Mouse (Mus musculus): ENCODE results near the gene Ptprf. TPM values are rescaled to one million over a fixed set of nuclear protein-coding genes. Genes with fewer than 3 reads are reported as not detected.

Gene Ptprf
- polyA plus RNA-seq, 1 experiment from 2014 or later, result 62.9 TPM

DNA sequence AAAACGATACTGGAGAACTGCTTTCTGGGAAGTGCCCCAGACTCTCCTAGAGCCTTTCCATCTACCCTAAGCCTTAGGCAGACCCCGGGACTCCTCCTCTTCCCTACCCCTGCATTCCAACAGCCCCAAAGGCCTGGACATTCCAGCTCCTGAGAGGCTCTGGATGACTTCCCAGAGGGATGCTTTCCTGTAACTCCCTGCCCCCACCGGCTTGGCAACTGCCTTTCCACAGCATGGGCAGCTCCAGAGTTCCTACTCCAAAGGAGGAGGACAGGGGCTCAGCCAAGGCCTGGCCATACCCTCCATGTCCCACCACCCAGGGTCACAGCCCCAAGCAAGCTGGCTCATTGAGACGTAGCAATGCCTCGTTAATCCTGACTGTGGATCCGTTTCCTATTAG lies 21.2 kb downstream of the Ptprf start:
- Histone ChIP-seq H3K4me3 (no peak overlapping the region), H3K4me2 (no peak overlapping the region), H3K9ac (no peak overlapping the region), H3K27me3 (no peaks in the 10 kb centered on the region), H3K4me1 (peaks cover 53% of the 10 kb centered on the region), H3K36me3 (ENCODE audit: poor library complexity, severe bottlenecking) (peaks cover 78% of the 10 kb centered on the region), H3K9me3 (replicated peaks) (no peaks in the 10 kb centered on the region; the same call in 1 of the 2 replicates), H3K27ac (no peak overlapping the region)
- 39% methylated on average over 6 of the region's 6 CpGs for WGBS
- ATAC-seq, result no peak

DNA sequence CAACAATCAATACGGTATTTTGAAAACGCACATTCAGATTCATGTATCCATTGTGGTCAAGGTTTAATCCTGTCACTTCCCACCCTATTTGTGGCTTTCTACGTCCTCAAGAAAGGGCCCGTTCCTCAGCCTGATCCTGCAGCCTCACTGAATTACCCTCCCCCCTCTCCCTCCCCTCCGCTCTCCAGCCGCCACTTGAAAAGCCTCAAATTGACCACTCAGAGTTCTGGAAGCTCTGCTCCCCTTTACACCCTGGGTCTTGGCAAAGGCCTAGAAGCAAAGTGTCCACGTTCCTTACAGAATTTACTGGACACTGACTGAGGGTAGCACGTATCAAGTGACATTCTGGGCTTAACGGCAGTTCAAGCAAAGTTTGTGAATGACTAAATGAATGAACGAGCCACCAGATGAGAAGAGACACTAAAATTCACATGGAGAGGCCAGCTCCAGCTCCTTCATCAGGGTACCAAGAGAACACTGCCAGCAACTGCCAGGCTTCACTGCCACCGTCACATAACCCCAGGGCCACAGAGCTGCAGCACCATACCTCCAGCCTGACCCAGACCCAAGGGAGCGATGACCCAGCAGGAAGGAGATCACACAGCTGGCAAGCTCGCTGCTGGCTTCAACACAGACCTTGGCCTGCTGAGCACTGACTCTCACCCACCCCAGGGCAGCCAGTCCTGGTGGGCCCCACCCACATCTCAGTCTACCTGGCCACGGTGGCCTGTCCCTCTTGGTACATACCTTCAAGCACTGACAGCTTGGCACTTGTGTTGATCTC lies 22.6 kb downstream of the Ptprf start:
- no peak for ATAC-seq
- no peaks in the 10 kb centered on the region for H3K27me3 ChIP-seq
- WGBS, result 66% methylated on average over 14 of the region's 14 CpGs

DNA sequence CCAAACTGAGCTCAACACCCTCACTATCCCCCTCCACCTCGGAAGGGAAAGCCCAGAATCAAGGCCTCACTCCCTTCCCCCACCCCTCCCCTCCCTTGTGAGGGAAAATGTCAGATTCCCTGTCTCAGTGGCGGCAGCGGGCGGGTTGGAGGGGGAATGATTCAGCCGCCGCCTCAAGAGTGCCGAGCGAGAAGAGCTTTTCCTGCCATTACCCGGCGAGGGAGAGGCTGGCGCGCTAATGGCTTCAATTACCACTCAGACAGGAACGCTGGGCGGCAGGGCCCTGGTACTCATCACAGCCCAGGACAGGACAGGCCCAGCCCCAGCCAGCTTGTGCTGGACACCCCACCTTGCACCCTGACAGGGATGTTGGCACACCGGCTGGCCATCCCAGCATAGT lies 25.6 kb downstream of the Ptprf start:
- Histone ChIP-seq H3K4me3 (no peak overlapping the region), H3K27me3 (no peaks in the 10 kb centered on the region), H3K4me1 (peaks cover 54% of the 10 kb centered on the region), H3K9ac (peak overlapping the region; percentile 17), H3K27ac (peak overlapping the region; percentile 88), H3K36me3 (ENCODE audit: poor library complexity, severe bottlenecking) (peaks cover 57% of the 10 kb centered on the region), H3K4me2 (peak overlapping the region; percentile 8; the same call in 1 of the 2 replicates), H3K9me3 (replicated peaks) (no peaks in the 10 kb centered on the region)
- 13% methylated on average over 15 of the region's 15 CpGs for WGBS
- ATAC-seq, result peak; percentile 19

More for the DNA sequence above, 22.6 kb downstream of the Ptprf start:
- peaks cover 87% of the 10 kb centered on the region for H3K36me3 ChIP-seq (ENCODE audit: poor library complexity, severe bottlenecking)
- no peak overlapping the region for H3K9ac ChIP-seq
- peaks cover 45% of the 10 kb centered on the region for H3K4me1 ChIP-seq
- H3K27ac ChIP-seq, result 0 out of 2 replicates have a peak overlapping the region, but pooled peaks have one; percentile 16
- H3K4me3 ChIP-seq, result no peak overlapping the region
- H3K9me3 ChIP-seq (replicated peaks), result no peaks in the 10 kb centered on the region; the same call in 1 of the 2 replicates
- no peak overlapping the region for H3K4me2 ChIP-seq

GRCm38 (mm10) chr4:118261771-118262473 lies 29.3 kb downstream of the Ptprf start:
- WGBS, result 32% methylated on average over 13 of the region's 13 CpGs
- Histone ChIP-seq H3K27ac (peak overlapping the region; percentile 88), H3K4me3 (peak overlapping the region; percentile 48), H3K9me3 (replicated peaks) (no peaks in the 10 kb centered on the region), H3K36me3 (ENCODE audit: poor library complexity, severe bottlenecking) (peaks cover 43% of the 10 kb centered on the region), H3K4me1 (peaks cover 81% of the 10 kb centered on the region), H3K9ac (peak overlapping the region; percentile 63; the same call in 1 of the 2 replicates), H3K4me2 (peak overlapping the region; percentile 88), H3K27me3 (no peaks in the 10 kb centered on the region)
- peak; percentile 57 for ATAC-seq

- Histone ChIP-seq H3K4me3 (peak overlapping the region; percentile 48), H3K36me3 (ENCODE audit: poor library complexity, severe bottlenecking) (peaks cover 45% of the 10 kb centered on the region), H3K9me3 (replicated peaks) (no peaks in the 10 kb centered on the region), H3K9ac (peak overlapping the region; percentile 63), H3K27me3 (no peaks in the 10 kb centered on the region), H3K4me2 (peak overlapping the region; percentile 88), H3K27ac (peak overlapping the region; percentile 88), H3K4me1 (peaks cover 82% of the 10 kb centered on the region)
- ATAC-seq, result no peak
- 22% methylated on average over 5 of the region's 5 CpGs for WGBS
Observed at GRCm38 (mm10) chr4:118261291-118261690, 29.9 kb downstream of the Ptprf start.

DNA sequence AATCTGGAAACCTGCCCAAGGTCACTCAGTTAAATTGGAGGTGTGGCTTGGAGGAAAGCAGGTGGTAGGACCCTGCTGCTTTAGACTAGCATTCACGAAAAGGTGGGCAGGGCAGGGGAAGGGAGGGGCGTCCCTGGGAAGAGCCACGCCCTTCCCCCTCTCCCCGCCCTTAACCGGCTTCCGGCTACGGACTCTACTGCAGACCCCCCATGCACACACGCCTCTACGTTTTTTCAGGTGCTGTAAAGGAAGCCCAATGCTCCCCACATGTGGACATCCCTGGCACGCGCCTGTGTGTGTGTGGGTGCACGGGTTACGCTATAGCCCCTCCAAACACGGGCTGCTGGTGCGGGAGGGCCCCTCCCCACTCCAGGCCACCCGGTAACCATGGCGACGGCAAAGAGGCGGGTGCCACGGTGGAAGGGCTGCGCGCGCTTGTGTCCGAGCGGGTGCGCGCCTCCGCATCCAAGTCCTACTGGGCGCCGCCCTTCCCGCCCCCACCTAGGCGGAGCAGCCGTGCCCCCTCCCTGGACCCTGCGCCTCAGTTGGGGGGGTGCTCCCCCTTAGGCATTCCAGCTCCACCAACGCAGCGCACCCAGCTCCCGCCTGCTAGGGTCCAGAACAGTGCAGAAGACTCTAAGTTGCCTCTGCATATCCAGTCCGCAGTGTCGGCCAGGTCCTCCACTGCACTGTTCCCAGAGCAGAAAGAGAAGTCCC lies 30.5 kb downstream of the Ptprf start:
- Histone ChIP-seq H3K27ac (peak overlapping the region; percentile 88), H3K4me2 (peak overlapping the region; percentile 88), H3K36me3 (ENCODE audit: poor library complexity, severe bottlenecking) (peaks cover 48% of the 10 kb centered on the region), H3K27me3 (no peaks in the 10 kb centered on the region), H3K4me3 (peak overlapping the region; percentile 48), H3K9me3 (replicated peaks) (no peaks in the 10 kb centered on the region), H3K4me1 (peaks cover 82% of the 10 kb centered on the region), H3K9ac (peak overlapping the region; percentile 63)
- WGBS, result under 1% methylated on average over 39 of the region's 39 CpGs
- ATAC-seq, result peak; percentile 62

GRCm38 (mm10) chr4:118259782-118260463 lies 31.3 kb downstream of the Ptprf start:
- WGBS, result 53% methylated on average over 8 of the region's 8 CpGs
- no peak for ATAC-seq
- peak overlapping the region; percentile 88 for H3K4me2 ChIP-seq

DNA sequence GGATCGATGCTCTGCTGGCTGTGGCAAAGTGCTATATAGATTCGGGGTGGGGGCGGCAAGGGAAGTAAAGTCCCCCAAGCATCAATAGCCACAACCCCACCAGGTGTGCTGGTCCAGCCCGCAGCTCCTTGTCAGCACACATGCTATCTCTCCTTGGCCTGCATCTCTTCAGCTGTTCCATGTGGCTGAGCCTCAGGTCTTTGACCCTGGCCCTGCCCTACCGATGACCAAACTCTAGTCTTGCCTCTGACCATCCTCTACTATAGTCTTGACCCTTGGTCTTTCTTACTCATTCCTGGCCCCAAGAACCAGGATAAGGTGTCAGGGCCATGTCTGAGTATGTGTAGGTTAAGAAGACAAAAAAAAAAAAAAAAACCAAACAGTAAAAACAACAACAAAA lies 33.2 kb downstream of the Ptprf start:
- no peaks in the 10 kb centered on the region for H3K27me3 ChIP-seq
- 0 out of 2 replicates have a peak overlapping the region, but pooled peaks have one; percentile 74 for H3K27ac ChIP-seq
- H3K4me3 ChIP-seq, result no peak overlapping the region
- no peak for ATAC-seq
- no peak overlapping the region for H3K4me2 ChIP-seq
- peaks cover 51% of the 10 kb centered on the region for H3K36me3 ChIP-seq (ENCODE audit: poor library complexity, severe bottlenecking)
- WGBS, result 94% methylated on average over 5 of the region's 5 CpGs
- H3K9ac ChIP-seq, result no peak overlapping the region
- H3K9me3 ChIP-seq (replicated peaks), result no peaks in the 10 kb centered on the region
- peaks cover 67% of the 10 kb centered on the region for H3K4me1 ChIP-seq

More at GRCm38 (mm10) chr4:118259782-118260463, 31.3 kb downstream of the Ptprf start:
- Histone ChIP-seq H3K27ac (peak overlapping the region; percentile 88), H3K9me3 (replicated peaks) (no peaks in the 10 kb centered on the region), H3K27me3 (no peaks in the 10 kb centered on the region), H3K4me3 (peak overlapping the region; percentile 48; the same call in 1 of the 2 replicates), H3K9ac (no peak overlapping the region; the same call in 1 of the 2 replicates), H3K36me3 (ENCODE audit: poor library complexity, severe bottlenecking) (peaks cover 49% of the 10 kb centered on the region), H3K4me1 (peaks cover 78% of the 10 kb centered on the region)

- 92% methylated on average over 10 of the region's 10 CpGs for WGBS
- Histone ChIP-seq H3K4me3 (no peak overlapping the region), H3K36me3 (ENCODE audit: poor library complexity, severe bottlenecking) (peaks cover 55% of the 10 kb centered on the region), H3K9me3 (replicated peaks) (no peaks in the 10 kb centered on the region), H3K4me1 (peaks cover 61% of the 10 kb centered on the region), H3K27me3 (no peaks in the 10 kb centered on the region), H3K9ac (0 out of 2 replicates have a peak overlapping the region, but pooled peaks have one; percentile 12), H3K4me2 (no peak overlapping the region), H3K27ac (peak overlapping the region; percentile 74)
- ATAC-seq, result no peak
Observed at GRCm38 (mm10) chr4:118257416-118257815, 33.8 kb downstream of the Ptprf start.

DNA sequence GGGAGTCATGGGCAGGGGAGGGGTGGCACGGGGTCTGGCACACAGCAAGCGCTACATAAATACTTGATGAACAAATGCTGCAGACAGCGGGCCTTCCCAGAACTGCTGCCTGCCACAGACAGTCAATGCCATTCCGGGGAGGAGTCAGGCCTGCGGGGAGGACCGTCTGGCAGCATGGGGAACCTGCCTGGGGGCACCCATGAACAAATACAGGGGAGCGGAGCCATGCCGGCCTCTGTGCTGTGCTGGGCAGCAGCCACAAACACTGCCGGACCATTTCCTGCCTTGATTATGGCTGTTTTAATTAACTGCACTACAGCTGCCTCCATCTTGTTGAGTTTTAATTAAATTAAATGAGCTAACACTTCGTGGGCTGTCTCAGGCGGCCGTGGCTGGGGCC lies 35.0 kb downstream of the Ptprf start:
- peaks cover 49% of the 10 kb centered on the region for H3K4me1 ChIP-seq
- peaks cover 67% of the 10 kb centered on the region for H3K36me3 ChIP-seq (ENCODE audit: poor library complexity, severe bottlenecking)
- WGBS, result 52% methylated on average over 12 of the region's 12 CpGs
- H3K9ac ChIP-seq, result no peak overlapping the region
- peak; percentile 61 for ATAC-seq
- H3K4me2 ChIP-seq, result no peak overlapping the region
- H3K4me3 ChIP-seq, result no peak overlapping the region
- no peaks in the 10 kb centered on the region for H3K9me3 ChIP-seq (replicated peaks)
- H3K27me3 ChIP-seq, result no peaks in the 10 kb centered on the region
- H3K27ac ChIP-seq, result peak overlapping the region; percentile 74

DNA sequence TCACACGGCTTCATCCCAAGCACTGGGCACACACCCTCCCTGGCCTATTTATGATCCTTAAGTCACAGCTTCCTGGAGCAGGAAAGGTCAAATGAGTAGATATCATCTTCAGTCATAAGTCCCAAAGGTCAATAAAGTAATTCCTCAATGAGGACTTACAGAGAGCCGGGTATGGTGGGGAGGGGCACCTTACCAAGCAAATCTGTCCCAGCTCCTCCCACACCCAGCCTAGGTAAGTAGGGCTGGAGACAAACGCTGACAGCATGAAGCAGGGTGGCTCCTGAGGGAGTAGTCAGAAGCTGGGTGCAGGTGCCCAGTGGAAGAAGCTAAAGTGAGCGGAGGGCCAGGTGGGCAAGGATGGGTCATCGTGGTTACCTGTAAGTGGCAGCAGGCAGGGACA lies 36.3 kb downstream of the Ptprf start:
- Histone ChIP-seq H3K9ac (no peak overlapping the region), H3K4me1 (peaks cover 37% of the 10 kb centered on the region), H3K4me2 (no peak overlapping the region), H3K27ac (no peak overlapping the region), H3K9me3 (replicated peaks) (no peaks in the 10 kb centered on the region), H3K27me3 (no peaks in the 10 kb centered on the region), H3K4me3 (no peak overlapping the region), H3K36me3 (ENCODE audit: poor library complexity, severe bottlenecking) (peaks cover 79% of the 10 kb centered on the region)
- 91% methylated on average over 5 of the region's 5 CpGs for WGBS
- no peak for ATAC-seq

All from forebrain, embryonic 13.5 days (tissue).